Mouse (Mus musculus) neural tube, embryonic 15.5 days (tissue): ENCODE results near the gene Kctd6. TPM values are rescaled to one million over a fixed set of nuclear protein-coding genes. Genes with fewer than 3 reads are reported as not detected.
A peak's percentile ranks its signal among the peaks of the same experiment; 100 is the strongest.

Source experiments
- ATAC-seq: fragments of 200-750 bp; cut with Nextera tagmentation; 2 replicates; pipeline ENCODE4 v1.8.0; 2017; ENCODE audit warnings: mild to moderate bottlenecking, moderate TSS enrichment, moderate library complexity; ENCODE audit not compliant: low FRiP score
- H3K27ac ChIP-seq: fragments of 300-500 bp; sonication (generic); replicated peaks from 2 replicates; pipeline ENCODE4 v1.5.1; 2015; ENCODE audit warnings: mild to moderate bottlenecking, inconsistent platforms
- H3K27me3 ChIP-seq: fragments of 300-500 bp; sonication (generic); replicated peaks from 2 replicates; pipeline ENCODE4 v1.6.1; 2015; ENCODE audit warnings: inconsistent platforms
- H3K36me3 ChIP-seq: fragments of 300-500 bp; sonication (generic); 2 replicates; pipeline ENCODE4 v1.6.1; 2015; ENCODE audit warnings: inconsistent platforms
- H3K4me1 ChIP-seq: fragments of 300-500 bp; sonication (generic); 2 replicates; pipeline ENCODE4 v1.6.1; 2015; ENCODE audit warnings: inconsistent platforms
- H3K4me2 ChIP-seq: fragments of 300-500 bp; sonication (generic); 2 replicates; pipeline ENCODE4 v1.6.1; 2015; ENCODE audit warnings: inconsistent platforms, mild to moderate bottlenecking, moderate library complexity
- H3K4me3 ChIP-seq: fragments of 300-500 bp; sonication (generic); replicated peaks from 2 replicates; pipeline ENCODE4 v1.5.1; 2015; ENCODE audit warnings: mild to moderate bottlenecking, inconsistent platforms
- H3K9ac ChIP-seq: fragments of 300-500 bp; sonication (generic); replicated peaks from 2 replicates; pipeline ENCODE4 v1.6.1; 2015; ENCODE audit warnings: mild to moderate bottlenecking, inconsistent platforms
- H3K9me3 ChIP-seq: fragments of 300-500 bp; sonication (generic); replicated peaks from 2 replicates; pipeline ENCODE4 v1.6.1; 2016; ENCODE audit warnings: inconsistent platforms
- WGBS: fragments of 180-500 bp; shearing (Covaris S2); methylation state at CpG from one replicate; pipeline ENCODE4 v1.1.7; 2015; ENCODE audit warnings: mixed read lengths; 5-methylcytosine and 5-hydroxymethylcytosine counted together
- polyA plus RNA-seq: library from polyadenylated mRNA; unstranded; fragments of >200 nt; fragmentation: Nextera tagmentation; extraction: Ambion mirVana; gene quantifications from 2 replicates; pipeline ENCODE4 v1.2.1, GENCODE M21; 2015

Gene Kctd6
- polyA plus RNA-seq, 1 experiment from 2014 or later: 22.5 TPM

DNA sequence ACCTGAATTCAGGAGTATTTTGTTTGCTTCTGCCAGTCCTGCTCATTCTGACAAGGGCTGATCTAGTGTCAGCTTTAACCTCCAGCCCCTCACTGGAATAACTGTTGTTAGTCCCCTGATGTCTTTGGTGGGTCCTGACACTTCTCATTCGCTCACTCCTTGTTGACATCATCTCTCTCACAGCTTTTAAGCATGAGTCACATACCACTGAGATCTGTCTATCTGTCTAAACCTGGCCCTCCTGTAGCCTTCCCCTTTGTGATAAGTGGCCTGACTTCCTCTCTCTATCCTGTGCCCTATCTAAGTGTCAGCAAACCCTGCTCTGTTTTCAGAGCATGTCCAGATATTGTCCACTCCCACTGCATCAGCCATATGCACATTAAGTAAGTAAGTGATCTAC lies 19.3 kb downstream of the Kctd6 start:
- Histone ChIP-seq H3K27me3 (no peaks in the 10 kb centered on the region), H3K4me1 (no peaks in the 10 kb centered on the region), H3K9ac (no peak overlapping the region), H3K4me3 (no peak overlapping the region), H3K4me2 (no peak overlapping the region), H3K36me3 (no peaks in the 10 kb centered on the region), H3K27ac (no peak overlapping the region), H3K9me3 (no peaks in the 10 kb centered on the region)
- no peak for ATAC-seq
- WGBS: 77% methylated on average over 1 of the region's 1 CpGs

DNA sequence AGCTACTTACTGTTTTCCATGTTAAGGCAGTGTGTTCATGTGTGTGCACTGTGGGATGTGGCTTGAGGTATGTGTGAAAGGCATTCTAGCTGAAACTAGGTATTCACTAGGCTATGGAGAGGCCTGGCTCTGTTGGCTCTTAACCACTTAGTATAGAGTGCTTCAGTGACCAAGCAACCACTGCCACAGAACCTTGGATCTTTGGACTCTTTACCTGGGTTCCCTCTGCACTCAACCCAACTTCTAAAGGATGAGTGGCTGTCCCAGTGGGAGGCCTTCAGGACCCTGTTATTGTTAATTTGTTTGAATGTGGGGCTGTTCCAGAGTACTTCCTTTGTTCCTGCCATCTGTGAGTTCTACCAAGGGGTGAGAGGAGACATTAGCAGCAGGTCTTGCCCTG lies 27.9 kb downstream of the Kctd6 start:
- Histone ChIP-seq H3K4me2 (no peak overlapping the region), H3K9ac (no peak overlapping the region), H3K4me1 (no peaks in the 10 kb centered on the region), H3K9me3 (no peaks in the 10 kb centered on the region), H3K36me3 (no peaks in the 10 kb centered on the region), H3K27ac (no peak overlapping the region), H3K4me3 (no peak overlapping the region), H3K27me3 (no peaks in the 10 kb centered on the region)
- no peak for ATAC-seq

DNA sequence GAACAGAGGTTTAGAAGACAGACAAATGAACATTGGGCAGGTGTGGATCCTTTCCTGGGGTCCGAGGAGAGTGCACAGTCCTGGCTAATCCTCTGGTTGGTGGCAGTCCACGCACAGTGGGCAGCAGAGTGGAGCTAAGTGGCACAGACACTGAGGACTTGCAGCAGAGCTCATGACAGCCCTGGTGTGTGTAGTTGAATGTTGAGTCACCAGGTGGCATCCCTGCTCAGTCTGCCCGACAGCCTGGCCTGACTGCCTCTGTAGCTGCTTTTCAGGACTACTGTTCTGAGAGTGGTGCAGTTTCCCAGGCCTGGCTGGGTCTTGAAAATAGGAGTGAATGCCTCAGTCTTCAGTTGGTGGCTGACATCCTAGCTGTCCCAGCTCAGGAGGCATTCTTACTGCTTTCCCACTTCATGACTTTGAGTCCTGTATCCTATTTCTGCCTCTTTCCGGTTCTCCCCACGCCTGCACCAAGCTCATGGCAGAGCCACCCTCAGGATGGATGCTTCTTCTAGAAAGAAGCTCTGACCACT lies 28.5 kb downstream of the Kctd6 start:
- WGBS: 52% methylated on average over 5 of the region's 5 CpGs
- Histone ChIP-seq H3K36me3 (no peaks in the 10 kb centered on the region), H3K9me3 (no peaks in the 10 kb centered on the region), H3K27me3 (no peaks in the 10 kb centered on the region), H3K9ac (no peak overlapping the region), H3K27ac (no peak overlapping the region), H3K4me1 (no peaks in the 10 kb centered on the region), H3K4me3 (no peak overlapping the region), H3K4me2 (no peak overlapping the region)
- peak; percentile 76; the same call in 1 of the 2 replicates for ATAC-seq

DNA sequence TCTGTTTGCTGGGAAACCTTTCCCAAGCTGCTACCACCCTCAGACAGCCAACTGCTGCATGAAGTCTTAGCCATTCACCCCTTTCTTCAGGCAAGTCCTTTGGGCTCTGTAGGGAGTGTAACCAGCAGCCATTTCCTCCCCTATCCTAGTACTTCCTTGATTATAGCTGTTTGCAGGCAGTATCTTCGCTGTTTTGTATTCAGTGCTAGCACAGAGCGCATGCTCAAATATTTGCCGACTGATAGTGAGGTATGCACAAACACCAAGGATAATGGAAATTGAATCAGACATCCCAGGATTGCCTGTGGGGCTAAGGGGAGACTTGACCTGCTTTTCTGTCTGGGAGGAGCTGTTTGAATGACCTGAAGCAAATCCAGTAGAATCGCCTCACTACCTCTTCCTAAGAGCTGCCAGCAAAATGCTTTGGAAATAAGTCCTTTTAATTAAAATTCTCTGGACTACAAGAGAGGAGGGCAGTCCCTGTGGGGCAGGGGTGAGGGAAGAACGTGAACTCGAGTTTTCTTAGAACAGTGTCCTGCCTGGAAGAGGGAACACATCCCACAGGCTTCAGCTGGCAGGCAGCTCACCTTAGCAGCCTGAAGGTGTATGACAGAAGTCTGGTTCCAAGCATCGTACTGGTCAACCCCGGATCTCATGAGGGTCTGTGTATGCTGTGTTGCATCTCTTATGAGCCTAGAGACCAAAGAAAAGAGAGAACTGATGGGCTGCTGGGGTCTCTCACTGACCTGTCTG lies 29.4 kb downstream of the Kctd6 start:
- no peaks in the 10 kb centered on the region for H3K36me3 ChIP-seq
- no peak overlapping the region for H3K9ac ChIP-seq
- no peak overlapping the region for H3K27ac ChIP-seq
- no peaks in the 10 kb centered on the region for H3K9me3 ChIP-seq
- no peaks in the 10 kb centered on the region for H3K27me3 ChIP-seq
- 81% methylated on average over 8 of the region's 8 CpGs for WGBS
- no peaks in the 10 kb centered on the region for H3K4me1 ChIP-seq
- H3K4me3 ChIP-seq: no peak overlapping the region
- no peak overlapping the region for H3K4me2 ChIP-seq
- no peak; the same call in 1 of the 2 replicates for ATAC-seq

DNA sequence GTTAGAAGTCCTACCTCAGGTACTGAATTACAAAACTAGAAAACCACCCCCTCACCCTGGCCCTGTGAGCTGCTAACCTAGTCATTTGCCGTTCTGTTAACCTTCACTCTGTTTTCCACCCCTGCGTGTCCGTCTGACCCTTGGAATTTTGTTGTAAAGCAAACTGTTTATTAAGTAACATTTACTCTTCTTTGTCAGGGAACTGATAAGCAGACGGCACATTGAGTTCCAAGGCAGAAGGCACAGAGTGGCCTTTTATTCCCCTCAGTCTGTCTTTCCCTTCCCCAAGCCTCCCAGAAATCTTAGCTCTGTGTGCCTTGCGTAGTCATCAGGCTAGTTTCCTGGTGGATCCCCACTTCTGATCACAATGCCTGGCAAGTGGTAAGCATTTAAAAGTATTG lies 30.3 kb downstream of the Kctd6 start:
- no peak for ATAC-seq

DNA sequence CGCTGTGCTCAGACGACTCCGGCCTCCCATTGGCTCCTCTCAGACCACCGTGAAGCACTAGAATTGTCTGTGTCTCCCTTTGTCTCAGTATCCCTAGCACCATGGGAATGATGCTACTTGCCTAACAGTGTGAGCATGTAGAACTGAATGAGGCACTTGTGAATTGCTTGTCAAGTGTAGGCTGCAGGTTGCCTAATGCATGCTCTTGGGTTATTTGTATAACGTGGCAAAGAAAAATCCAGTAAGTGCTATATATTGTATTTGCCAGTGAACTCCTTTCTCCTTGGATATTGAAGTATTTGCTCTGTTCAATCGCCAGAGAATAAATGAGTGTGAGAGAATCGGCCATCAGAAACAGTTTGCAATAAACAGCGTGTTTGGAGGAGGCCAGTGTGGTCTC lies 32.9 kb downstream of the Kctd6 start:
- WGBS: 84% methylated on average over 8 of the region's 8 CpGs
- Histone ChIP-seq H3K27ac (no peak overlapping the region), H3K9me3 (no peaks in the 10 kb centered on the region), H3K27me3 (no peaks in the 10 kb centered on the region), H3K4me3 (no peak overlapping the region), H3K4me2 (no peak overlapping the region), H3K9ac (no peak overlapping the region), H3K36me3 (no peaks in the 10 kb centered on the region), H3K4me1 (no peaks in the 10 kb centered on the region)
- ATAC-seq: no peak

More for the DNA sequence above, 30.3 kb downstream of the Kctd6 start:
- no peaks in the 10 kb centered on the region for H3K27me3 ChIP-seq
- no peaks in the 10 kb centered on the region for H3K36me3 ChIP-seq
- H3K4me3 ChIP-seq: no peak overlapping the region
- H3K4me2 ChIP-seq: no peak overlapping the region
- WGBS: 82% methylated on average over 5 of the region's 5 CpGs
- no peaks in the 10 kb centered on the region for H3K9me3 ChIP-seq
- H3K9ac ChIP-seq: no peak overlapping the region
- H3K27ac ChIP-seq: no peak overlapping the region
- H3K4me1 ChIP-seq: no peaks in the 10 kb centered on the region

DNA sequence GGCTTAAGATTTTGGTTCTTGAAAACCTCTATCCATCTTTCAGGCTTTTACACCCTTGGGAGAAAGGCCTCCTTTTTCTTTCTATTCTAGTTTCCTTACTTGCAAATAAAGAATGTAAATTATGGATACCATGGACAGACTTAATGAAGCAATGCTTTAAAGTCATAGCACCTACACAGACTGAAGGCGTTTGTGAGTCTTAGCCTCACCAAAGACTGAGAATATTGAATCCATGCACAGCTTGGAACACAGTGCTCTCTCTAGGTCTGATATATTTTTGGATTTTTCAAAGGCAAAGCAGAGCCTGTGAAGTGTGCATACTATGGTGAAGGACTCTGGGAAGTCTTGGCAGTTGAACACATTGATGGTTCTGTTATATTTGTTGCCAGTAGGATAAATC lies 35.3 kb downstream of the Kctd6 start:
- no peak overlapping the region for H3K27ac ChIP-seq
- H3K4me2 ChIP-seq: no peak overlapping the region
- no peaks in the 10 kb centered on the region for H3K9me3 ChIP-seq
- 83% methylated on average over 1 of the region's 1 CpGs for WGBS
- H3K4me3 ChIP-seq: no peak overlapping the region
- no peaks in the 10 kb centered on the region for H3K36me3 ChIP-seq
- H3K9ac ChIP-seq: no peak overlapping the region
- no peaks in the 10 kb centered on the region for H3K27me3 ChIP-seq
- H3K4me1 ChIP-seq: no peaks in the 10 kb centered on the region
- no peak for ATAC-seq

DNA sequence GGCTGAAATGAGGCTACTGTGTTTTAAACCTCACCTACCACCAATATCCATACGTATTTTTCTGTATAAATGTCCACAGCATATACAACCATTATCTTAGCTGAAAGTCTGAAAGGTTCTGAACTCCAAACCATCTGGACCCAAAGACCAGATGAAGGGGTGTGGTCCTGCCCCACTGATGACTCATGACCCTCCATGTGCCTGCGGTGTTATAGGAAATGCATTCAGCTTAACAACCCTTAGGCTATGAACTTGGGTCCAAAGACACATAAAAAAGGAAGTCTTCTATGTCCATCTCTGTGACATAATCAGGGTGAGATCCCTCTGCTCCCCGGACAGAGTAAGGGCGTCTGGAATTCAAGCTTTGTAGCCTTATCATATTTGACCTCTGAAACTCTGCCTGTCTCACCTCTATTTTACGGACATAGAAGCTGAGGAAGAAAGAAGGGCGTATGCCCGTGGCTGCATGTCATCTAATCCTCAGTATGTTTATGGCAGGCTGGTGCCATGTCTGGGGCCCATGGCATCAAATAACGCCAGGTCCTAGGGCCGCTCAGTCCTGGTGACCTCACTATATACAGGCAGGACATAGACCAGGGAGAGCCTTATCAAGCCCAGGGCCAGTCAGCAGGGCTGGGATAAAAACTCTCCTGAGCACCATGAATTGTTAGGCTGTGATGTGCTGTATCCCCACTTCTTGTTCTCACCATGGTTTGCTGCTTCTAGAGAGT lies 36.4 kb downstream of the Kctd6 start:
- Histone ChIP-seq H3K27ac (no peak overlapping the region), H3K4me2 (no peak overlapping the region), H3K4me3 (no peak overlapping the region), H3K9me3 (no peaks in the 10 kb centered on the region), H3K9ac (no peak overlapping the region), H3K36me3 (no peaks in the 10 kb centered on the region), H3K27me3 (no peaks in the 10 kb centered on the region), H3K4me1 (no peaks in the 10 kb centered on the region)
- no peak for ATAC-seq
- 89% methylated on average over 9 of the region's 9 CpGs for WGBS

DNA sequence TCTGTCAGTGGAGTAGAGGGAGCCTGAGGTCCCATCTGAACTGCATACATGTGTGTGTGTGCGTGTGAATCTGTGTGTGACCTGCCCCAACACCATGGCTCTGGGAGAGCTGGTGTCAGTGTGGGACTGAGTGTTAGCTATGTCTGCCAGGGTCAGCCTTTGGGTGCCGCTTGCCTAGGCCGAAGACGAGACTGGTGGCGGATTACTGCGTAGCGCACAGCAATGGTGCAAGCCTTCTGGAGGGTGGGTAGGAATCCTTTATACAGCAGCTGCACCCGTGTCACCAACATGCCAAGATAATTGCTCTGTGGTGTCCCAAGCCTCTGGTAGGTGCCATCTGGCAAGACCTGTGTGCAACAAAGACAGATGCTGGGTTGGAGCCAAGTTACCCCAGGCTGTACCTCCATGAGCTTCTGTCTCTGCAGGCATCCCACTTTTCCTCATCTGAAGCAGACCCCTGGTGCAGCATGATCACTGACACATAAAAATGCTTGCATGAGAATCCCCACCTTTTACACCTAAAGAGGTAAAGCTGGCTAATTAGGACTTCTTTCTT lies 37.5 kb downstream of the Kctd6 start:
- ATAC-seq: no peak
- WGBS: 87% methylated on average over 8 of the region's 8 CpGs
- Histone ChIP-seq H3K36me3 (no peaks in the 10 kb centered on the region), H3K4me1 (no peaks in the 10 kb centered on the region), H3K4me2 (no peak overlapping the region), H3K9me3 (no peaks in the 10 kb centered on the region), H3K27me3 (no peaks in the 10 kb centered on the region), H3K27ac (no peak overlapping the region), H3K4me3 (no peak overlapping the region), H3K9ac (no peak overlapping the region)

DNA sequence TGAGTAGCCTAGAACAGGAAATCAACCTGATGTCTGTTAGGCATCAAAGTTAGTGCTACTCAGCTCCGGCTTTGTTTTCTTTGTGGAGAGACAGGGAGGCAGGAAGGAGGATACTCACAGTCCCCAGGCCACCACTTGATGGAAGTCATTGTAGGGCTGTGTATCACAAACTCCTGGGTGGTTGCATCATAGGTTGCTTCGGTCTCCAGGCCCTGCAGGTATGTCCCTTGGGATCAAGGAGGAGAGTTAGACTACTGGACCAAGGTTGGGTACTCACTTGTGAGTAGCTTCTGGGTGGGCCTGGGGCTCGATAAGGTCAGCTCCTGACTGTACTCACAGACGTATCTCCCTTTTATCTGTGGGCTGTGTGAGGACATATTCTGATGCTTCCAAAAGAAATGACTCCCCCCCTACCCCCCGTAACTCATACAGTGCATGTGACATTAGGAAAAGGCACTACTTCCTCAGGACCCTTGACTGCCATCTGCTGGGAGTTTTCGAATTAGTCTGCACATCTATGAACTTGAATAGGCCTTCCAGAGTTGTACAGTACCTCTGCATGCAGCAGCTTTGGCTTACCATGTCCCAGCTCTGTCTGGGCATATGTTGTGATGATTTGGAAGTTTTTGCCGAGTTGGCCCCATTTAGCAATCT lies 41.3 kb downstream of the Kctd6 start:
- H3K27me3 ChIP-seq: no peaks in the 10 kb centered on the region
- 78% methylated on average over 7 of the region's 7 CpGs for WGBS
- H3K4me2 ChIP-seq: no peak overlapping the region
- no peak overlapping the region for H3K9ac ChIP-seq
- H3K4me3 ChIP-seq: no peak overlapping the region
- H3K36me3 ChIP-seq: no peaks in the 10 kb centered on the region
- no peaks in the 10 kb centered on the region for H3K4me1 ChIP-seq
- no peaks in the 10 kb centered on the region for H3K9me3 ChIP-seq
- no peak overlapping the region for H3K27ac ChIP-seq
- ATAC-seq: peak; percentile 8; the same call in 1 of the 2 replicates

DNA sequence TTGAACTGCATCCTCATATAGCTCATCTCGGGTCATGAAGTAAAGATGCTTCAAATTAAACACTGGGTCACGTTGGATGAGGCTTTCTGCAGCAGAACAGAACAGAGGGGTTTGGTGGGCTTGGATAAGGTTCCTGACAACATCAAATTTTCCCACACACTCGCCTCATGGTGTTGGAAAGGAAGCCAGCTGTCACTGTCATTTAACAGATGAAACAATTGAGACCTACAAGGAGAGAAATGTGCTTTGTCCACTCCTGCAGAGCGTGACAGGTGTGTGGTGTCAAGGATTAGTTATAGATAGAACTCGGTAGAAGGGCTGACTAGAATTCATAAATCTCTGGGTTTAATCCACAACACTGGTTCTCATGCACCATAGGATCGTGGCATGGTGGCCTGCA lies 42.1 kb downstream of the Kctd6 start:
- no peaks in the 10 kb centered on the region for H3K9me3 ChIP-seq
- H3K27me3 ChIP-seq: no peaks in the 10 kb centered on the region
- 78% methylated on average over 6 of the region's 6 CpGs for WGBS
- ATAC-seq: no peak
- H3K36me3 ChIP-seq: no peaks in the 10 kb centered on the region
- no peak overlapping the region for H3K4me2 ChIP-seq
- H3K27ac ChIP-seq: no peak overlapping the region
- no peak overlapping the region for H3K4me3 ChIP-seq
- no peak overlapping the region for H3K9ac ChIP-seq
- no peaks in the 10 kb centered on the region for H3K4me1 ChIP-seq
